Mouse (Mus musculus) ovary, postnatal 10 days (tissue): ENCODE data around the gene Trak1.

Source experiments
- DNase-seq: peaks from one replicate; pipeline ENCODE4 v3.0.0; 2022; ENCODE audit warnings: low spot score

Trak1 gene

DNA sequence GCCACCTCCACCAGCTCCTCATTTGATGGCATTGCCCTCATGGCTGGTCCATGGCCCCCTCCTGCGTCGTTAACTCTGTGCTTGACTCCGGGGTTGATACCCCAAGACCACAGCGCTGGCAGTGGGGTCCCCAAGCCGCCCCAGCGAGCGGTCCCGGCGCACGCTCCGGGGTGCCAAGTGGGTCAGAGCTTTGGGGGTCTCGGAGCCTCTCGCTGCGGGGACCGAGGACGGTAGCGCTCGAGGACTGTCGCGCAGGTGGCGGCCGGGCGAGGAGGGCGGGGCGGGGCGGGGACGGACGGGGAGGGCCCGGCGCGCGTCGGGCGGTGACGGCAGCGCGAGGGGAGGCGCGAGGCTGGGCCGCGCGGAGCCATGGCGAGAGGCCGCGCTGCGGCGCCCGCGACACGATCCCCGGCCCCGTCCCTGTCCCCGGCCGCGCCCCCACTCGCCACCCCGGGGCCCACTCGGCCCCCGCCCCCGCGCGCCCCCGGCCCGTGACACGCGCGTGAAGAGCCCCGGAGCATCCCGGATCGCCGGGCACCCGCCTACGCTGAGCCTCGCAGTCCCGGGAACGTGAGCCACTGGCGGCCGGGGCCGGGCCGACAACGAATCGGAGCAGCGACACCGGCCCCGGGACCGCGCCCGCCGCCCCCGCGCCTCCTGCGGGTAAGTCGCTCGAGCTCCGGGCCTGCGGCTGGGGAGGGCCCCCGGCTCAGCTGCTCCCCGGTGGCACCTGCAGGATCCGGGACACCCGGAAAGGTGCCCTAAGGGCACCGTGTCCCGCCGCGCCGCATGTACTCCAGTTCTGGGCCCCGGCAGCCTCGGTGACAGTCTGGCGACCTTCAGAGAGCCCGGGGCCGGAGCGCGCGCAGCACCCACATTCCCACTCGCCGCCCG, at the start of gene Trak1:
Gene Trak1 (plus strand): TSS at position 332 of the 894 bp plus-strand sequence.
- DNase-seq: no peak

DNA sequence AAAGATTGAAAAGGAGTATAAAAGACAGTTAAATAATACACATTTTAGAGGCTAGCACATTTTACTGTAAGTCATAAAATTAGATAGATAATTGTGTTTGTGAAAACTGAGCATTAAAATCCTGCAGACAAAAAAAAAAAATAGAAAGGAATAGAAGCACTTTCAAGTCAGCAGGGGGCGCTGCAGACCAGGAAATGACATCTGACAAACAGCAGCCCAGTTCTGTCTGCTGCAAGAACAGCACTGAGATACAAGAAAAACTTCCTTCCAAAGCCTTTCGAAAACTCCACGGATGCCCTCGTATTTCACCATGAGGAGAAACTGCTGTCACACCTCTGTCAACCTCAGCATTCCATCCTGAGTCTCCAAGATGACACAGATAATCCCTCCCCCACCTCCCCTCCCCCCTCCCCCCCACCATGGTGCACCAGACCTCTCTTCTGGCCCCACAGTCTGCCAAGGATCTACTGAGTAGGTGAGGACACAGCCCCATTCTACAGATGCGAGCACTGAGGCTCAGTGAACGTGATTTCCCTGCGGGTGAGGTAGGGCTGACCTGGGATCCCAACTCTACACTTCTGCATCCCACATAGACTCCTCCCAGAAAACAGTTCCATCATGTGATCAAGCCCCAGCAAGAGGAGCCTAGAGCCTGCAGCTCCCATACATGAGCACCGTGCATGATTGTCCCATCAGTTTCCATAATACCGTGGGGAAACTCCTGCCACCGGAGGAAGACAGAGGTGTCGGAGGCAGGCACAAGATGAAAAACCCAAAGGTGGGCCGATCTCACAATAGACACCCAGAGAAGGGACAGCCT, 49.1 kb upstream of the Trak1 start:
- DNase-seq: peak; percentile 63

DNA sequence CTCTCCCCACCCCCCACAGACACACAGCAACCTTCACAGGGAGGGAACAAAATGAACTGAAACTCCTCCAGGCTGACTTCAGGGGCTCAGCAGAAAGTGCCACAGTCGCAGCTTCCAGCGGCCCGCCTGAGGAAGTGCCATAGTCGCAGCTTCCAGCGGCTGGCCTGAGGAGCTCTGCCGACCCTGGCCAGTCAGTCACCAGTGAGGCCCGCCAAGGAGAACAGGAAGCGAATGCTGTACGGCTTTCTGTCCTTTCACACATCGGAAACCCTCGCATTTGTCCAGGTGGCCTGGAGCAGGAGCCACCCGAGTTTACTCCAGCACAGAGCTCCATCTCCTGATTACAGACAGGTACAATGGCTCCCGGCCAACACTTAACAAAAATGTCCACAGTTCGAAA, 47.5 kb upstream of the Trak1 start:
- DNase-seq: no peak

DNA sequence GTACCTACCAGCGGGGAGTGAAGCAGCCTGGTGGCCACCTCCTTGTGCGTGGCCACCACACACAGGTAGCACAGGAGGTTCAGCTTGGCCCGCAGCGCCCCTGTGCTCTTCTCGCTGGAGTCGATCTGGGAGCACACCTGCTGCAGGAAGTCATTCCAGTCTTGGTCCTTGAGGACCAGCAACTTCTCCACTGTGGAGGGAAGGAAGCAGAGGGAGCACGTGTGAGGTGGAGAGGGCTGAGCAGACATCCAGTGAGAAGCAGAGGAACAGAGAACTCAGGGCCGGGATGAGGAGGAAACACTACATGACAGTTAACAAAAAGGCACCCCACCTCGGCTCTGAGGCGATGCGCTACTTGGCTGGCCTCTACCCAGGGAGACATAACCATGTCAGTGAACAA, 46.4 kb upstream of the Trak1 start:
- no peak for DNase-seq

DNA sequence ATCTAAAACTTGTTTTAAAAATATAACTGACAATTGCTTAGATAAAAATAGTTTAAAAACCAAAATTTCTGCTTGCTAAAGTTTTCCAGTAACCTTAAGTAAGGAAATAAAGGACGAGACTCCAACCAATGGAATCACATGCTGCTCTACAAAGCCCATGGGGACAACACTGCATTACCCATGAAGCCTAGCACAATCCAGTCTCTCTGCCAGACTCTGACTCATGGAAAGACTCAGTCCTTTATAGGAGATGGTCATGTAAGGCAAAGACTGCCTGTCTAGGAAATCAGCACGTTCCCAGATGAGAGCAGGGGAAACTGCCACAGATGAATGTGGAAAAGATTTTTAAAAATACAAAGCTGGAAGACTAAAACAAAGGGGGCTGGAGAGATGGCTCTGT, 43.3 kb upstream of the Trak1 start:
- no peak for DNase-seq

DNA sequence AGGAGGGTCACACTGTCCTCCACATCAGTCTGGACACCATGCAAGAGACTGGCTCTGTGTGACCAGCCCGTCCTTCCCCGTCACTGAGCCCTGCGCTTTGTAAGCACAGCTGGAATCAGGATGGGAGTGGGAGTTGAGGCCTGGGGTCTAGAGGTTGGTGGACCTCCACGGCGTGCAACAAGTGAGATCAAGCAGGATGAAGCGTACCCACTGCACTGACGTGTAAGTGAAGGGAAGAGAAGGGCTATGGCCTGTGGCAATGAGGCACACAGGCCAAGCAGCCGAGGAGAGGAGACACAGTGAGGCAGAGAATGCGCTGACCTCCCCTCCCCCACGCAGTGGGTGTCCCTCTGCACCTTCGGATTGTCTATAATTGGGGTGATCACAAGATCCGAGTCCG, 42.5 kb upstream of the Trak1 start:
- no peak for DNase-seq

DNA sequence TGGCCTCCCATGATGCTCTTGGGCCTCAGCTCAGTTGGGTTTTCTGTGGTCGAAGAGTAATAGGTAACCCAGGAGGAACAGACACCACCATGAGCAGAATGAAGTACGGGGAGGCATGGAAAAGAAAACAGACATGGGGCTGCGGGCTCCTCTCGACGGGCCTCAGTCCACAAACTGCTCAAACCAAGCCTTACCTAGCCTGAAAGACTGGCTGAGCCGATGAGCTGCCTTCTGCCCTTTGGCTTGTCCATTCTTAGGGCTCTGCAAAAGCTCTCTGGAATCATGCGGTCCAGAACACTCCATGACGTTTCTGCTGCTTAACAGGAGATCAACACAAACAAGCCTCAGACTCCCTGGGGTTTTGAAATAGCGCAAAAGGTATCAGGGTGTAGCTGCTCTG, 40.2 kb upstream of the Trak1 start:
- DNase-seq: no peak

DNA sequence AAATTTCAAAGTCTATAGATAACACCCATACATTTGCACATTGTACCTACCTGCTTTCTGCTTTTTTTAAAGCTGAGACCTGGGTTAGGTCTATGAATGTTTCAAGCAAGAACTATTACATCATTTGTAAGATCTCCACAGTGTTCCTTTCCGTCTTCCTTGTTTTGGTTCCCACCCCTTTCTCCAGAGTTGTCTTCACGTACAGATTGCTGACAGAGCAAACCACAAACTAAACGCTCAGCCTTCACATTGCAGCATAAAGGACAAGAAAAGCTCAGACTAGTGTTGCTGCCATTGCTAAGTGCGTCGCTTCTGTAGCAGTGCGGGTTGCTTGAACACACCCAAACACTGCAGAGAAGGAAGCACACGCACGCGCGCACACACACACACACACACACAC, 32.0 kb upstream of the Trak1 start:
- DNase-seq: no peak

DNA sequence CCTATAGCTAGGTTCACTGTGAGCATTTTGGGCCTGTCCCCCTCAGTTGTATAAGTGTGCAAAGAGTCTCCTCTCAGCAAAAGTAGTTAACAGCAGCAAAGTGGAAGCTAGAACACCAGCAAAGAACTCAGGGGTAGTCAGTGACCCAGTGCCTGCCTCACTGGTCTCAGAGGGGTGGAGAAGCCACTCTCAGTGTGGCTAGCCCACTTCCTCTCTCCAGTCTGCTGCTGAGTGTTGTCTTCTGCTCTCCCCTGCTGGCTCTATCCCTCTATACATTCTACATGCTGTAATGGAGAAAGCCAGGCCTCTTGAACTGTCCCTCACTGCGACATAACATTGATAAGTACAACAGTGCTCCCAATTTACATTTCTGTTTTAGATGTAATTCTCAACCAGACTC, 26.2 kb upstream of the Trak1 start:
- no peak for DNase-seq

DNA sequence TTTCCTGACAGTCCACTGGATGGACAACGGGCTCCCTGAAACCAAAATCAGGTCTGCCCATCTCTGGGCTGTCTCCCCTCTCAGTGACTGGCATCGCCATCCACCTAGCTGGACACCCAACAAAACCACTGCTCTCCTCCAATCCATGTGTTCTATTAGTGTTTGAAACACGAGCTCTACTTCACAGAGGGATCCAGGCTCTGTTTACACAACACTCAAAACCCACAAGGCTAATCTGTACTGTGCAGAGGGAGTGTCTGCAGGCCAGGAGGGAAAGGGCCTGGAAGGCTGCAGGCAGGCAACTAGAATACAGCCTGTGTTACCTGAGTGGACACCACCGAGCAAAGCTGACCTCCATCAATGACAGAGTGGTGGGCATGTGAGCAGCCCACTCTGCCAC, 25.7 kb upstream of the Trak1 start:
- no peak for DNase-seq

DNA sequence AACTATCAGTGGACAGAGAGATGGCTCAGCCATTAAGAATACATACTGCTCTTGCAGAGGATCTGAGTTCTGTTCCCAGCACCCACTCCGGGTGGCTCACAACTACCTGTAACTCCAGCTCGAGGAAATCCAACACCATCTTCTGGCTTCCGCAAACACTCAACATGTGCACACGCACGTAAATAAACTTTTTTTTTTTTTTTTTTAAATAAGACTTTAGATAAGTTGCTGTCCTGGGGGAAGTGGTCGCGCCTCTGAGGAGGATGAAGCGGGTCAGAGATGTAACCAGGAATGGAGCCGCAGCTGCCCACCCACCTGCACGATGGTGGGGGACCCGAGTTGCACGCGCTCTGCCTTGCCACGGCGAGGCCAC, 20.6 kb upstream of the Trak1 start:
- DNase-seq: no peak

DNA sequence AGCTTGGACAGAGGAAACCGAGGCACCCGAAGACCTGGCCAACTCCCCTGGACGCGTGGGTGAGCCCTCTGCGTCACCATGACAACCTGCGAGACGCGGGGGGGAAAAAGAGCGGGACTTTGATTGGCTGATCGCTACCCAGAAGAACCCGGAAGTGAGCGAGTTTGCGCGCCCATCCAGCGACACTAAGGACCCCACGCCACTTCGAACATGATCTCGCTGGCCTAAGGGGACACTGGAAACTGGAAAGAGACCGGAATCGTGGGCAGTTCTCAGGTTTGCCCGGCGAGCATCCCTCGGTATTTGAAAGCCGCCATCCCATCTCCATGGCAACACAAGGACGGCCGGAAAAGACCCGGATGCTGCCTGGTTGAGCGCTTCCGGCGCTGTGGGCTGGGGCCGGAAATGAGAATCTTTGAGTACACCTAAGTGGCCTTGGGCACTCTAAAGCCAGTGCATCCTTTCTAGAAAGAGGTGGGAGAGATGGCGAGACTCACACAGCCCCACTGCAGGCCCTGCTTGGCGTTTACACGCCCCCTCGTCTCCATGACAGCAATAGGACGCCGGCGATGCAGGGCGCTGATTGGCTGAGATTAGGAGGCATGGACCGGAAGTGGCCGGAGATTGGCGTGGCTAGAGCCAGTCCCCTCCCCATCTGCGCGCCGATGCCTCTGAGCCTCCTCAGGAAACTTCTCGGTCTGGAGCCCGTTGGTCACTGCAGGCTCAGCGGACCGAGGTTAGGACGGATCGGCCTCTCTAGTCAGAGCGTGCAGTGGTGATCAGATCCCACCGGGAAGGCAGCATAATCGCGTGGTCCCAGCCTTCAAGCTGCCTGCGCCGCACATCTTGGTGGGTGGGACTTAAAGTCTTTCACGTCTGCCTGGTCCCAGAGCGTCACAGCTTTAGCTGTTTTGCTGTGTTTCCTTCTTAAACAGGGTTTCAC, 19.9 kb upstream of the Trak1 start, which contains the start of gene Ulk4:
Gene Ulk4 (minus strand): TSS at position 80 of the 943 bp plus-strand sequence.
- peak; percentile 91 for DNase-seq

DNA sequence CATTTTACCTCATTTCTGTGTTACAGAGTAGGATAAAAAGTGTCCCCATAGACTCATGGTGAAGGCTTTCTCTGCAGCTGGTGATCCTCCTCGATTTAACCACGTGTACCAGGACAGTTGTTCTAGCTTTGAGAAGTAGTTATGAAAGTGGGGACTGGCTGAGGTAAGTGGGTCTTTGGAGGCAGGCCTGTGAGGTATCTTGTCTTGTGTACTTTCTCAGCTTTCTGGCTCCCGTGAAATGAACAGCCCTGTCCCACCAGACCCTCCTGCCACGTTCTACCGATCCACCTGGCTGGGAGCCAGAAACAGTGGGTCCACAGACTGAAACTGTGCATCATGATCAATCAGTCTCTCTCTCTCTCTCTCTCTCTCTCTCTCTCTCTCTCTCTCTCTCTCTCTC, 18.1 kb upstream of the Trak1 start:
- no peak for DNase-seq

DNA sequence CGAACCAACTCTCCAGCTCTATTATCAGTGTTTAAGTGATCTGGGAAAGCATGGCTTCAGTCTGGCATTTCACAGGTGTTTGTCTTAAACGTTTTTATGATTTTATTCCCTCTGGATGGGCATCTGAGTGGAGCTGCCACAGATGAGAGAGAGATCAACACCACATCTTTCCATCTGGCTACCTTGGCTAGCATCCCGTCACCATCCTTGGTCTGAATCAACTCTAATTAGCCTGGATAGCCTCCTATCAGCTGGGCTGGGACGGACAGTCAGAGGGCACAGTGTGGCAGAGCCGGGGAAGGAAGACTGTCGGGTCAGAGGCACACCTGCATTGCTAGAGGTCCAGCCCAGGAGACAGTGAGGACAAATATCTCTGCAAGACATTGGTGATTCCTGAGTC, 15.4 kb upstream of the Trak1 start:
- no peak for DNase-seq

DNA sequence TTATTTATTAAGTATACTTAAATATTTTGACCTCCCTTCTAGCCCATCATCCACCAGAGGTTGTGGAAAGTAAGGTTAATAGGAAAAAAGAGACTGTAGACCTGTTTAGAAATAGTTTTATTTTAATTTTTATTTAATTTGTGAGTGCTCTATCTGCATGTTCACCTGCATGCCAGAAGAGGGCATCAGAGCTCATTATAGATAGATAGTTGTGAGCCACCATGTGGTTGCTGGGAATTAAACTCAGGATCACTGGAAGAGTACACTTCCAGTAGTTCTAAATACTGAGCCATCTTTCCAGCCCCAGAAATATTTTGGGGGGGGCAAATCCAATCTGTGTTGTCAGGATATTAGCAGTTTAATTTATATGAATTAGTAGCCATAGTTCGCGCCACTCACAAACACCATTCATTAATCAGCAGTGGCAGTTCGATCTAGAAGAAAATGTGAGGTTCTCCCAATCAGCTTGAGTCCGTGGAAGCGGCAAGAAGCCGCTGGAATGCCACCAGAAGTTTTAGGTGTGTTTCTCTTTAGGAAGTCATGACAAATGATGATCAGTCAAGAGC, 13.6 kb upstream of the Trak1 start:
- DNase-seq: no peak

DNA sequence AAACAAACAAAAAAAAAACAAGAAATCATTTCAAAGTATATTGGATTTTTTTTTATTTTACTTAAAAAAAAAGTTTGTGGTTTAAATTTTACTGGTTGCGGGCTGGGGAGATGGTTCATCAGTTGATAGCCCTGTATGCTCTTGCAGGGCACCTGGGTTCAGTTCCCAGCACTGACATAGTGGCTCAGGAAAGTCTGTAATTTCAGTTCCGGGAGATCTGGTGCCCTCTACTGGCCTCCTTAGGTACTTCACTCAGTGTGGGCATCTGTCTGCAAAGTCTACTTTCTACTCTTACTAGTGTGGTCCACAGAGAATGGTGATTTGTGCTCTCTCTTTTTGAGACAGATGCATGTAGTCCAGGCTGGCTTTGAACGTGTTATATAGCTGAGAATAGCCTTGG, 12.9 kb upstream of the Trak1 start:
- no peak for DNase-seq

DNA sequence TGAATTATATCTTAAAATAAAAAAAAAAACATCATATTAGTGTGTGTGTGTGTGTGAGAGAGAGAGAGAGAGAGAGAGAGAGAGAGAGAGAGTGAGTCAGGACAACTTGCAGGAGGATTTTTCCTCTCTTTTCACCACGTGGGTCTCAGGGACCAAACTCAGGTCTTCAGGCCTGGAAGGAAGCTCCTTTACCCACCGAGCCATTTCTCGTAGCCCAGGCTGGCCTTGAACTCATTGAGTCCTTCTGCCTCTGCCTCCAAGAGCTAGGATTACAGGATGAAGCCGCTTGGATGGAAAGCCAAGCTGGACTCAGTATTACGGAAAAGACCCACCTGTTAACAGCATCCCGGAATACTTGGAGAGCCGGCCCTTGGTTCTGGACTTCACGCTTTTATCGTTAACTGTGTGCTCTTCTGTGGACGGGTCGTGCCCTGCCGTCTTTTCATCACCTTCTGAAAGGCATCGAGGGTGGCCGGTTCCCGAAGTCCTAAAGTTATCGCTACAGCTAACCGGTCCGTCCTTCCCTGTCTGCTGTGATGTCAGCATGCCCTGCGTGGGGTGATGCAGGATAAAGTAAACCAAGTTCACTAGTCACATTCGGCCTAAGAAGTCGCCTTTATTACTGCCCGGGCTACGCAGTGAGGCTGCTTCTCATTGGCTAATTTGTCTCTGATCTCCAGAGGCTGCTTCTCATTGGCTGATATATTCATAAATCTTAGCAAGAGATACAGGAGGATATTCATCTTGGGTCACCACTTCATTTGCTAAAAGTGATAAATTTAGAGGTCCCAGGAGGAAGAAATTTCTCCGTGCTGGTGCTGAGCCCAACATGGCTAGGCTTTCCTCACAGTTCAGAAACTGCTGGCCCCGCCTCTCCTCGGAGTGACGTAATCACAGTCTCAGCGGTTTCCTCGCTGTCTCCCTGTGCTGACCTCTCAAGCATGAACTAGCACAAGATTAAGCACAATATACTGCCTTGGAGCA, 11.7 kb upstream of the Trak1 start:
- no peak for DNase-seq

DNA sequence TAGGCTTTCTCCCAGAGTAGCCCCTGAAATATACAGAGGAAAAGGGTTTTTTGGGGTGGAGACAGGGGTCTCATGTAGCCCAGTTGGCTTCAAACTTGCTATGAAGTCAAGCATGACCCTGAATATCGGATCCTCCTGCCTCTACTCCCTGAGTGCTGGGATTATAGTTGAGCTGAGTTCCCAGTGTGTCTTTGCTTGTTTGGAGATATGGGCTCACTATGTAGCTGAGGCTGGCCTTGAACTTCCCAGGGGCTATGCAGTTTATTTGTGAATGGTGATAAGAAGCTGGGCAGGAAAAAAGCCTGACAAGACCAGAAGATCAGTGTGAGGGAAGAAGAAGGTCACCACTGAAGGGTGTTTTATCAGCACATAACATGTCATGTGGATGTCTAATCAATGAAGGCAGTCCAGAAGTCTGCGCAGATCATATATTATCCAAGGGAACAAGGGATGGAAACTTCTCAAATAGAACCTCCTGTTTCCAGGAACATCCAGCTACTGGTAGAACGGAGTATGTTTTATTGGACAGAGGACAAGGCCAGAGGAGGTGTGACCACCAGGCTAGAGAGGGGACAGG, 10.9 kb upstream of the Trak1 start:
- DNase-seq: no peak

DNA sequence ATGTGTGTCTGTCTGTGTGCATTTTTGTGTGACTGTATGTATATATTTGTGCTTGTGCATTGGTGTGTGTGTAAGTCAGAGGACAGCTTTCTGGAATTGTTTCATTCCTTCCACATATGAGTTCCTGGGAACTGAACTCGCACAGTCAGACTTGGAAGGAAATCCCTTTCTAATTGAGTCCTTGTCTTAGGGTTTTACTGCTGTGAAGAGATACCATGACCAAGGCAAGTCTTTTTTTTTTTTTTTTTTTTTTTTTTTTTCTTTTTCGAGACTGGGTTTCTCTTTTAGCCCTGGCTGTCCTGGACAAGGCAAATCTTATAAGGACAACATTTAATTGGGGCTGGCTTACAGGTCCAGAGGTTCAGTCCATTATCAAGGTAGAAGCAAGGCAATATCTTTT, 6.0 kb upstream of the Trak1 start:
- DNase-seq: no peak

DNA sequence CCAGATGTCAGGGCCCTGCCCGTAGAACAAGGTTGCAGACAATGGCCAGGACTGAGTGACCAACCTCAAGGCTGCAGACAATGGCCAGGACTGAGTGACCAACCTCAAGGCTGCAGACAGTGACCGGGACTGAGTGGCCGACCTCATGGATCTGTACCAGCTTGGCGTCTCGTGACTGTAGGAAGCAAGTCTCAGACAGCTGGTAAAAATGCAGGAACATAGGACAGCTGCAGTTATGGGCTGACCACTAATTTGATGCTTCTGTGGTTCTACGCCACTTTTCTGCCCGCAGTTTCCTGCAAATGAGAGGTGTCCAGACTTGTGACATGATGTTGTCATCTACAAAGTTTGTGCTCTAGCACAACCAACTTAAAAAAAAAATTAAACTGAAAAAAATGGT, 4.1 kb upstream of the Trak1 start:
- no peak for DNase-seq
